Mouse (Mus musculus): Measurements from ENCODE around the gene Magi2.

DNA sequence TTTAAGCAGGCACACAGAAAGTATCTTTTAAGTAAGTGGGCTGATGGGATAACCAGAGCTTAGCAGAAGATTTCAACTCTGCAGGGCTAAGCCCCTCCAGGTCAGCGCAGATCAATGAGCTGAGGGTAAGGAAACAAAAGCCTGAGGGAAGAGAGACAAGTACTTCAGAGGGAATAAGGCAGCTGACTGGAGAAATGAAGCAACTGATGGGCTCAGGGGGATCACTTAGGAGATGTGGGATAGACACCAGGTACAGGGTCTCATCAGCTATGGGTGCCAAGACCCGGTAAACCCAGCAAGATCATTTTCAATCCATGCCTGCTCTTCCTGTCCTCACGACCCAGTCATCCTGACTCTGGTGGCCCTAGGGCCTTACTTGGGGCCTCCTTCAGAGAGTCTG lies 1395.6 kb downstream of the Magi2 start:
- TF ChIP-seq CTCF (IDR thresholded peaks at IDR 0.05; ENCODE audit: low read depth) (no peak), EP300 (IDR thresholded peaks at IDR 0.05; ENCODE audit: low read depth) (no peak)
